Mouse (Mus musculus) ZHBTc4 (cell line): ENCODE measurements around the gene Enkd1.

Experiments used
- DNase-seq: peaks from one replicate; pipeline ENCODE4 v3.0.0-alpha.2; 2011; ENCODE audit warnings: low read depth, low spot score

Gene Enkd1

GRCm38 (mm10) chr8:105661167-105661566 lies 46.8 kb downstream of the Enkd1 start:
- peak; percentile 80 for DNase-seq

- no peak for DNase-seq
Measured at GRCm38 (mm10) chr8:105657641-105658040, 50.4 kb downstream of the Enkd1 start.
